Mouse (Mus musculus) bone marrow macrophage, adult 2 months (primary cell): ENCODE results near the gene 4933407L21Rik. TPM values are rescaled to one million over a fixed set of nuclear protein-coding genes. Genes with fewer than 3 reads are reported as not detected.

Experiments
- H3K27ac ChIP-seq: 2 replicates; pipeline ENCODE4 v1.5.1; 2012; ENCODE audit warnings: low read depth, low read length; ENCODE audit not compliant: insufficient read depth
- H3K4me1 ChIP-seq: 2 replicates; pipeline ENCODE4 v1.6.1; 2012; ENCODE audit warnings: low read length; ENCODE audit not compliant: control insufficient read depth, insufficient read depth
- H3K4me3 ChIP-seq: 2 replicates; pipeline ENCODE4 v1.5.1; 2012; ENCODE audit warnings: mild to moderate bottlenecking, low read length, moderate library complexity; ENCODE audit not compliant: insufficient read depth
- CTCF ChIP-seq: IDR thresholded peaks from 2 replicates; pipeline ENCODE4 v1.5.1; 2012; ENCODE audit warnings: low read depth, mild to moderate bottlenecking, low read length, moderate library complexity
- POLR2A ChIP-seq: IDR thresholded peaks from 2 replicates; pipeline ENCODE4 v1.6.1; 2012; ENCODE audit warnings: mild to moderate bottlenecking, low read depth, low read length, borderline replicate concordance
- polyA plus RNA-seq: library from polyadenylated mRNA; stranded (reverse); fragments of >200 nt; gene quantifications from 2 replicates; pipeline ENCODE4 v1.2.4, GENCODE M21; 2012; ENCODE audit not compliant: missing spikeins, insufficient read depth, insufficient read length

The 4933407L21Rik gene
- polyA plus RNA-seq, 1 experiment: not detected

DNA sequence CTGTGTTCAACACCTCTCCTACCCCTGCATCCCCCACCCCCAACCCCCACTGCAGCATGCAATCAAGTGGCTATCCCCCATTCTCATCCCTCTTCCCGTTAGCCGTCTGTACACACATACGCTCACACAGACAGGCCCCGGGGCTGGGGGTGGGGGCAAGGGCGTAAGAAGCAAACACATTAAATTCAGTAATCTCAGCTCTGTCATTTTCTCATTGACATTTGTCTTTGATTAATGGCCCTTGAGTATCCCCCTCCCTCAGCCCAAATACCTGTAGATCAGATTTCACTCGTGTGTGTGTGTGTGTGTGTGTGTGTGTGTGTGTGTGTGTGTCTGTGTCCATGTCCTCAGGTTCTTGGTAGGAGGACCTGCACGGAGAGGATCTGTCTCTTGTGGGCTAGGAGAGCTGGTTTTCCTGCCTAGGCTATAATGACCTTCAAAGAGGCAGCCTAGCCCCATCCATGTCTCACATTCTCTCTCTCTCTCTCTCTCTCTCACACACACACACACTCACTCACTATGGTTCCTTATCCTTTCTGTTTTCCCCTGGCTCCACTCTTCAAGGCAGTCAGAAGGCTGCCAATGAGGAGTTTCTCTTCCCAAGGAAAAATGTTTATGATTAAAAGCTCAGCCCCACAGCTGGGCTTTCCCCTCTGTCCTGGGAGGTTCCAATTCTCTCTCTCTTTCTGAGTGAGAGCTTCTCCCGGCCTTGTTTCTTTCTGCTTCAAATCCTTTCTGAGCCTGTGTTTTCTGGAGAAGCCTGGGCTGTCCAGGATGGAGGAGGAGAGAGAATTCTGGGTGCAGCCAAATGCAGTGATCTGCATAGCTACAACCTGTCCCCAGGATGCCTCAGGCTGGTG lies 30.2 kb upstream of the 4933407L21Rik start:
- TF ChIP-seq POLR2A (no peak), CTCF (no peak)
- H3K4me1 ChIP-seq: peaks cover 62% of the 10 kb centered on the region
- no peak overlapping the region for H3K27ac ChIP-seq
- H3K4me3 ChIP-seq: no peak overlapping the region

- no peak for TF ChIP-seq POLR2A
- no peak for TF ChIP-seq CTCF
- H3K4me1 ChIP-seq: peaks cover 61% of the 10 kb centered on the region
- no peak overlapping the region for H3K27ac ChIP-seq
- no peak overlapping the region for H3K4me3 ChIP-seq
These were observed 29.4 kb upstream of the 4933407L21Rik start for GRCm38 (mm10) chr1:85898761-85899387.

GRCm38 (mm10) chr1:85899388-85899761 lies 28.9 kb upstream of the 4933407L21Rik start:
- Histone ChIP-seq H3K4me1 (peaks cover 58% of the 10 kb centered on the region), H3K27ac (no peak overlapping the region), H3K4me3 (no peak overlapping the region)
- TF ChIP-seq POLR2A: no peak
- TF ChIP-seq CTCF: peak; percentile 26; the same call in 1 of the 2 replicates

GRCm38 (mm10) chr1:85900521-85901333 lies 27.6 kb upstream of the 4933407L21Rik start:
- Histone ChIP-seq H3K27ac (peak overlapping the region; percentile 61), H3K4me1 (peaks cover 57% of the 10 kb centered on the region), H3K4me3 (no peak overlapping the region)
- TF ChIP-seq POLR2A (no peak), CTCF (no peak)

DNA sequence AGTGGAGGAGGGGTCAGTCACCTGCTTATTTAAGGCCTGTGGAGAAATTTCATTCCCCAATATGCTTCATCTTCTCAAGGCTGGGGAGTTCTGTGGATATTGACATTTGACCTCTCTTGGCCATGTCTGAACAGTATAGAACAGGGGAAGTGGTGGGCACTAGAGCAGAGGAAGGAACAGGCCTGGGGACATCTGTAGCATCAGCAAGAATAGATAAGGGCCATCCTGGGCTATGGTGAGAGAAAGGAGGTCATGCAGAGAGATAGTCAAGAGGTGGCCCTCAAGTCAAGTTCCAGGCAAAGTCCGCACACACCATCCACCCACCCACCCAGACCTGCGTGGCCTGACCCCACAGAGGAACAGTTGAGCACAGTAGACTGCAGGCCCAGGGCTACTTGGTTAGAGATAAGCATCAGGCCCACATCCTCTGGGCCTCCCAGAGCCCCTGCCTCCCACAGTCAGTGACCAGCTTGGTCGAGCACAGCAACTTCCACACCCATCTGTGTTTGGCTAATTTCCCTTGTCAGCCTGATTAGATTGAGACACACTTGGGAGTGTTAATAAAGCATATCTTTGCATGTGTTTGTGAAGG lies 26.7 kb upstream of the 4933407L21Rik start:
- no peak overlapping the region for H3K27ac ChIP-seq
- peaks cover 49% of the 10 kb centered on the region for H3K4me1 ChIP-seq

DNA sequence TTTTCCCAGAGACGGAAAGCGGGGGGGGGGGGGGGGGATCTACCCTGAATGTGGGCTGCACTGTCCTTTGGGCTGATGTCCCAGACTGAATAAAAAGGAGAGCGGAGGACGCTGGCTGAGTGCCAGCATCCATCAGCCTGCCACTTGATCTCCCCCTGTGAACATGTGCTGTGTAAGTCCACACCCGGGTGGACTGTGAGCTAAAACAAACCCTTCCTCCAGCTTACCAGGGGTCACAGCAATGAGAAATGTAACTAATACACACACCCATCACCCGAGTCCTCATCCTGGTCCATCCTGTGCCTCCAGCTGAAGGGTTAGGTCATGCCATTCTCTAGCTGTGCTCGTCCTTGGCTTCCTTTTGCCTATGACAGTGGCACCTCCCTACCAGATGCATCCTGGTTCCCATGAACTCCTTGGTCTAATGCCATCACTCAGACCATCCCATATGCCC lies 26.1 kb upstream of the 4933407L21Rik start:
- TF ChIP-seq CTCF (no peak), POLR2A (no peak)
- peaks cover 43% of the 10 kb centered on the region for H3K4me1 ChIP-seq
- no peak overlapping the region for H3K4me3 ChIP-seq
- no peak overlapping the region for H3K27ac ChIP-seq

More for the DNA sequence above, 26.7 kb upstream of the 4933407L21Rik start:
- no peak for TF ChIP-seq POLR2A
- no peak for TF ChIP-seq CTCF
- H3K4me3 ChIP-seq: no peak overlapping the region

- no peaks in the 10 kb centered on the region for H3K4me1 ChIP-seq
- no peak overlapping the region for H3K27ac ChIP-seq
- no peak overlapping the region for H3K4me3 ChIP-seq
- no peak for TF ChIP-seq CTCF
- no peak for TF ChIP-seq POLR2A
These were observed 21.4 kb upstream of the 4933407L21Rik start for GRCm38 (mm10) chr1:85906892-85907291.

DNA sequence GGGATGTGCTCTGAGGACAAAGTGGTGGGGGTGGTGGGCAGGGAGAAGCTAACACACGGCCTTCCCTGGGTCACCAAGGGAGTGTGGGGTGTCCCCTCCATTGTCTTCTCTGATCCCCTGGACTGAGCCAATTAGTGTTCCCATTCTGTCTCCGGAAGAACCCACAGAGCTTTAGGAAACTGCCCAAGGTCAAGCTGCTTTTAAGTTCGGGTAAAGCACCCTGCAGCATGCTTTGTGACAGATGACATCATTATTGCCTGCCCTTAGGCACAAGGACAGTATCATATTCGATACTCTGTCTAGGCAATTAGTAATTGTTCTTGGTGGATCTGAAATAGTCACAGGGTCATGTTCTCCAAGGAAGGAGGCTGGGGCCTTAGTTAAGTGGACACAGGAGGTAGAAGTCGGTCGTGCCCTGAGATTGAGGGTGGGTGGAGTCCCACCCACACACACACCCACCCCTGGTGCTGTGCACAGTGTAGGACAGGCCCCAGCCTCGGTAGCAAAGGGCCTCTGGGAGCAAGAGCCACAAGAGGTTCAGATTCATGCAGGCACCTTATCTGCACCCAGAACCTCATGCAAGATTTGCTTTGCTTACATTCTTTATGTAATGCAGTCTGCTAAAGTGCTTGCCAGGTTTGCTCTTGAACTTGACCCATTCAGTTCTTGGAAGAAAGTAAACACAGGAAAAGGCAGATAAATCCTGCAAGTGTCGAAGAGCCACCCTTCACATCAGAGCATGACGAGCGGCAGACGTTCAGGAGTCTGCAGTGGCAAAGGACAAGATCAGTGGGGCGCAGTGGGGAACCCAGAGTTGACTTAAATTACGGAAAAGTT lies 19.3 kb upstream of the 4933407L21Rik start:
- Histone ChIP-seq H3K27ac (no peak overlapping the region), H3K4me3 (no peak overlapping the region), H3K4me1 (no peaks in the 10 kb centered on the region)
- TF ChIP-seq CTCF (no peak), POLR2A (no peak)
